In genomic region chr4:155129132-155129917, GRCm38 (mm10) we compare ENCODE assay signal across 9 mouse cellular contexts. TPM values are rescaled to one million over a fixed set of nuclear protein-coding genes. Genes with fewer than 3 reads are reported as not detected.
A peak's percentile ranks its signal among the peaks of the same experiment; 100 is the strongest.
DNase-seq lines count a peak whose midpoint lies in the region; ATAC-seq and TF ChIP-seq lines count a peak whose summit lies in the region.
"Had no signal": no experiment of that assay in that cellular context is flagged by ENCODE, and none has a peak within 500 bp of the region (broad histone marks: within the 10 kb centered on the region; RNA-seq: fewer than 3 reads in every experiment).

No protein-coding gene starts in this region.

- intact Hi-C loops in heart, postnatal 25 days (cut with DNase I) = loop anchor here (5.0 to 10.0 kb wide), 2 partner anchors 93 to 115 kb away; partner anchors contain the start of genes Faap20 and Ski
- intact Hi-C loops in heart, postnatal 36 days (cut with DNase I) = loop anchor here (1.0 to 2.0 kb wide), 2 partner anchors 35 to 120 kb away; partner anchors contain the start of gene Faap20

- H3K9ac ChIP-seq in stomach, embryonic 15.5 days = peak overlapping the region; percentile 6; the same call in 1 of the 2 replicates

- TF ChIP-seq POLR2A in cortical plate, adult 2 months (IDR thresholded peaks at IDR 0.05; ENCODE audit: extremely low read depth, insufficient read depth, low read length) = no peak
- no peak for TF ChIP-seq POLR2A in lung, adult 2 months (IDR thresholded peaks at IDR 0.05; ENCODE audit: borderline replicate concordance, extremely low read depth, low read depth, low read length)

- H3K4me3 ChIP-seq in cortical plate, adult 2 months (ENCODE audit: insufficient read depth, low read length) = no peak overlapping the region
- H3K4me3 ChIP-seq in lung, adult 2 months (replicated peaks; ENCODE audit: extremely low read depth, low read depth, low read length) = no peak overlapping the region
- H3K4me3 ChIP-seq in stomach, embryonic 15.5 days (replicated peaks) = no peak overlapping the region

- ATAC-seq in CD4-positive, CD25-positive, alpha-beta regulatory T cell, adult 4 months = peak; percentile 83
- no peak for ATAC-seq in stomach, embryonic 15.5 days (ENCODE audit: insufficient read depth, low FRiP score, low read depth)

- H3K27ac ChIP-seq in cortical plate, adult 2 months (ENCODE audit: insufficient read depth, low read length) = peak overlapping the region; percentile 74
- H3K27ac ChIP-seq in stomach, embryonic 15.5 days = peak overlapping the region; percentile 76
- H3K27ac ChIP-seq: macrophage had no signal

- no peaks in the 10 kb centered on the region for H3K9me3 ChIP-seq in stomach, embryonic 15.5 days

- H3K4me2 ChIP-seq in stomach, embryonic 15.5 days = no peak overlapping the region

- no peaks in the 10 kb centered on the region for H3K27me3 ChIP-seq in stomach, embryonic 15.5 days (replicated peaks)

- H3K36me3 ChIP-seq in stomach, embryonic 15.5 days = no peaks in the 10 kb centered on the region

- TF ChIP-seq CTCF in cortical plate, adult 2 months (IDR thresholded peaks at IDR 0.05; ENCODE audit: extremely low read depth, insufficient read depth, low read length) = peak; percentile 47
- TF ChIP-seq CTCF in lung, adult 2 months (IDR thresholded peaks at IDR 0.05; ENCODE audit: insufficient read depth, low read length) = peak; percentile 80

- peaks cover 6% of the 10 kb centered on the region for H3K4me1 ChIP-seq in cortical plate, adult 2 months (ENCODE audit: control insufficient read depth, insufficient read depth, low read length)
- peaks cover 14% of the 10 kb centered on the region for H3K4me1 ChIP-seq in lung, adult 2 months (ENCODE audit: control insufficient read depth, insufficient read depth, low read length)
- H3K4me1 ChIP-seq in stomach, embryonic 15.5 days = peaks cover 29% of the 10 kb centered on the region

- DNase-seq in heart, adult 11 months = peak; percentile 97
- no peak for DNase-seq in heart, postnatal 25 days (ENCODE audit: low spot score)
- DNase-seq in heart, postnatal 36 days = peak; percentile 55 to 66
- peak; percentile 47 for DNase-seq in lung, adult 2 months
- DNase-seq in embryo, embryonic 10.5 days (ENCODE audit: low spot score) = no peak

- WGBS in lung, adult 2 months = 85% methylated on average over 10 of the region's 10 CpGs
- 88% methylated on average over 10 of the region's 10 CpGs for WGBS in stomach, embryonic 15.5 days

RNA-seq across cellular contexts. Expression of gene Morn1, which starts 42.9 kb away (rescaled TPM):
- 1 to 10 TPM; 1.1 to 1.3 TPM for total RNA-seq in heart, postnatal 25 days (2021)
- 1 to 10 TPM; 1.9 to 4.5 TPM for polyA plus RNA-seq in CD4-positive, CD25-positive, alpha-beta regulatory T cell, adult 4 months (2017; shearing (Covaris generic))
- 12.4 and 16.0 TPM in 2 replicates for polyA plus RNA-seq in cortical plate, adult 2 months (2012; rRNA removed)
- total RNA-seq in heart, postnatal 36 days (2021) = 1 to 10 TPM in 1 of 2 experiments, under 1 TPM in 1; 0.89 to 1.7 TPM
- polyA plus RNA-seq in lung, adult 2 months (2012; rRNA removed) = 14.2 and 15.5 TPM in 2 replicates
- polyA plus RNA-seq in stomach, embryonic 15.5 days (2015; fragmentation: Nextera tagmentation; extraction: Ambion mirVana) = 5.1 and 5.3 TPM in 2 replicates

RNA-seq across cellular contexts. Expression of gene Rer1, which starts 43.1 kb away (rescaled TPM):
- total RNA-seq in heart, postnatal 25 days (2021) = 10 to 100 TPM; 66.1 to 68.7 TPM
- 100 to 1,000 TPM in 1 of 2 experiments, 10 to 100 TPM in 1; 84.8 to 110 TPM for polyA plus RNA-seq in CD4-positive, CD25-positive, alpha-beta regulatory T cell, adult 4 months (2017; shearing (Covaris generic))
- polyA plus RNA-seq in cortical plate, adult 2 months (2012; rRNA removed) = 81.8 and 86.9 TPM in 2 replicates
- 10 to 100 TPM; 67.0 to 72.9 TPM for total RNA-seq in heart, postnatal 36 days (2021)
- 76.1 and 85.9 TPM in 2 replicates for polyA plus RNA-seq in lung, adult 2 months (2012; rRNA removed)
- polyA plus RNA-seq in stomach, embryonic 15.5 days (2015; fragmentation: Nextera tagmentation; extraction: Ambion mirVana) = 175 and 179 TPM in 2 replicates

Comparison
In these comparisons a context has a peak if more than half of its experiments do, and no peak if none do; other contexts are left out.
1. DNase-seq: peak in heart, adult 11 months (single experiment), heart, postnatal 36 days (2 of 2) and lung, adult 2 months (single experiment); none in heart, postnatal 25 days (single experiment) and embryo, embryonic 10.5 days (single experiment).